Mouse (Mus musculus): Measurements from ENCODE around the gene Arhgef40. TPM values are rescaled to one million over a fixed set of nuclear protein-coding genes. Genes with fewer than 3 reads are reported as not detected.

Arhgef40 gene
- polyA plus RNA-seq (2015; fragmentation: Nextera tagmentation; extraction: Ambion mirVana): 63.4 and 74.4 TPM in 2 replicates

- WGBS: 0% methylated on average over 37 of the region's 74 CpGs
- Histone ChIP-seq H3K4me3 (ENCODE audit: low read length) (peak within 1 kb of the TSS; percentile 76), H3K9me3 (ENCODE audit: control insufficient read depth, low read length) (no peaks in the 10 kb centered on the region), H3K9ac (ENCODE audit: low read depth, low read length) (peak within 1 kb of the TSS; percentile 93), H3K4me1 (ENCODE audit: control insufficient read depth, insufficient read depth, low read depth, low read length) (peaks cover 22% of the 10 kb centered on the region), H3K27me3 (replicated peaks; ENCODE audit: control insufficient read depth, insufficient read depth, low read length) (no peaks in the 10 kb centered on the region), H3K36me3 (ENCODE audit: control insufficient read depth, insufficient read depth, low read length) (peaks cover 12% of the 10 kb centered on the region), H3K4me2 (ENCODE audit: low read length) (peak within 1 kb of the TSS; percentile 89), H3K27ac (ENCODE audit: low read depth, low read length) (peak within 1 kb of the TSS; percentile 93)
- peak; percentile 90 for ATAC-seq
These were observed at the start of gene Arhgef40 for GRCm38 (mm10) chr14:51984247-51985231. TSS of gene Arhgef40 (plus strand) at chr14:51984719.

- peaks cover 4% of the 10 kb centered on the region; the same call in 1 of the 2 replicates for H3K9me3 ChIP-seq (ENCODE audit: control insufficient read depth, low read length)
- 87% methylated on average over 9 of the region's 9 CpGs for WGBS
These were observed 45.5 kb upstream of the Arhgef40 start for GRCm38 (mm10) chr14:51939005-51939404.

GRCm38 (mm10) chr14:51940944-51941560 is 43.5 kb upstream of the Arhgef40 start:
- ATAC-seq: no peak
- Histone ChIP-seq H3K4me2 (ENCODE audit: low read length) (no peak overlapping the region), H3K36me3 (ENCODE audit: control insufficient read depth, insufficient read depth, low read length) (no peaks in the 10 kb centered on the region), H3K9ac (ENCODE audit: low read depth, low read length) (no peak overlapping the region), H3K9me3 (ENCODE audit: control insufficient read depth, low read length) (peaks cover 4% of the 10 kb centered on the region; the same call in 1 of the 2 replicates), H3K27ac (ENCODE audit: low read depth, low read length) (no peak overlapping the region), H3K27me3 (replicated peaks; ENCODE audit: control insufficient read depth, insufficient read depth, low read length) (no peaks in the 10 kb centered on the region), H3K4me1 (ENCODE audit: control insufficient read depth, insufficient read depth, low read depth, low read length) (no peaks in the 10 kb centered on the region), H3K4me3 (ENCODE audit: low read length) (no peak overlapping the region)
- 38% methylated on average over 8 of the region's 8 CpGs for WGBS

More at GRCm38 (mm10) chr14:51939005-51939404, 45.5 kb upstream of the Arhgef40 start:
- Histone ChIP-seq H3K4me1 (ENCODE audit: control insufficient read depth, insufficient read depth, low read depth, low read length) (no peaks in the 10 kb centered on the region), H3K27ac (ENCODE audit: low read depth, low read length) (no peak overlapping the region), H3K4me2 (ENCODE audit: low read length) (no peak overlapping the region), H3K36me3 (ENCODE audit: control insufficient read depth, insufficient read depth, low read length) (no peaks in the 10 kb centered on the region), H3K4me3 (ENCODE audit: low read length) (no peak overlapping the region), H3K9ac (ENCODE audit: low read depth, low read length) (no peak overlapping the region), H3K27me3 (replicated peaks; ENCODE audit: control insufficient read depth, insufficient read depth, low read length) (no peaks in the 10 kb centered on the region)
- no peak for ATAC-seq

- H3K4me2 ChIP-seq (ENCODE audit: low read length): no peak overlapping the region
- no peak overlapping the region for H3K27ac ChIP-seq (ENCODE audit: low read depth, low read length)
- ATAC-seq: no peak
- H3K27me3 ChIP-seq (replicated peaks; ENCODE audit: control insufficient read depth, insufficient read depth, low read length): no peaks in the 10 kb centered on the region
- H3K4me3 ChIP-seq (ENCODE audit: low read length): no peak overlapping the region
- H3K9me3 ChIP-seq (ENCODE audit: control insufficient read depth, low read length): peaks cover 4% of the 10 kb centered on the region; the same call in 1 of the 2 replicates
- H3K9ac ChIP-seq (ENCODE audit: low read depth, low read length): no peak overlapping the region
- H3K4me1 ChIP-seq (ENCODE audit: control insufficient read depth, insufficient read depth, low read depth, low read length): no peaks in the 10 kb centered on the region
- H3K36me3 ChIP-seq (ENCODE audit: control insufficient read depth, insufficient read depth, low read length): no peaks in the 10 kb centered on the region
- WGBS: 58% methylated on average over 9 of the region's 9 CpGs
These were observed 42.9 kb upstream of the Arhgef40 start for GRCm38 (mm10) chr14:51941577-51941976.

DNA sequence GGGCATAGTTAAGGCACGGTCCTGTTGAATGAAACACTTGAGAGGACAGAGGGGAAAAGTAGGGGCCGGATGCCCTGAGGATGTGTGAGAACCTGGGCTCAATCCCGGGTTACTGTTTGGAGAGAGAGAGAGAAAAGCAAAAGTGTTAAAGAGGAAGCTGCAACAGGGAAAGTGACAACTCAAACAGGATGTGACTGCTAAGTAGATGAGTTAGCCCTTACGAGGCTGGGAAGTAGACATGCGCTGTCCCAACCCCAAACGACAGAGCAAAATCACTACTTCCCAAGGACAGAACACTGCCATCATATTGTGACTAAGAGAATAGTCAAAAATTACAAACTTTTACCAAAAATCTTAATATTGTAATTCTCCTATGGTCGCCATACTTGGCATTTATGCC is 42.3 kb upstream of the Arhgef40 start:
- H3K4me3 ChIP-seq (ENCODE audit: low read length): no peak overlapping the region
- WGBS: 75% methylated on average over 7 of the region's 7 CpGs
- no peaks in the 10 kb centered on the region for H3K36me3 ChIP-seq (ENCODE audit: control insufficient read depth, insufficient read depth, low read length)
- H3K9ac ChIP-seq (ENCODE audit: low read depth, low read length): no peak overlapping the region
- no peak overlapping the region for H3K4me2 ChIP-seq (ENCODE audit: low read length)
- H3K27ac ChIP-seq (ENCODE audit: low read depth, low read length): no peak overlapping the region
- no peaks in the 10 kb centered on the region for H3K27me3 ChIP-seq (replicated peaks; ENCODE audit: control insufficient read depth, insufficient read depth, low read length)
- H3K4me1 ChIP-seq (ENCODE audit: control insufficient read depth, insufficient read depth, low read depth, low read length): no peaks in the 10 kb centered on the region
- peaks cover 4% of the 10 kb centered on the region; the same call in 1 of the 2 replicates for H3K9me3 ChIP-seq (ENCODE audit: control insufficient read depth, low read length)
- no peak for ATAC-seq

DNA sequence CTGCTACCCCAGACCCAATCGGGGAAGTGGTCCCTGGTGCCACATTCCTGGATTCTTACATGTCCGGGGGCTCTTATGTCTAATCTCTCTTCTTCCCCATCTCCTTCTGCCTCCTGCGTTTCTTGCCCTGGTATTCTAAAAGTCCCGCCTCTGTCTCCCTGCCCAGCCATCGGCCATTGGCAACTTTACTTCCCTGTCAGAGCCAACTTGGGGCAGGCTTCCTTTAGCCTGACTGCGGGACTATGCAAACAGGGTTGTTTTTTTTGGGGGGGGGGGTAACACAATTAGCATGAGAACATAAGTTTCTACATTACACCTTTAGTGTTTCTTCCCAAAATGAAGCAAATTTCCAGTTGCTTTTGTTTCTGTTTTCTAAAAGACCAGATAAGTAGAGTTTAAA is 41.2 kb upstream of the Arhgef40 start:
- Histone ChIP-seq H3K9ac (ENCODE audit: low read depth, low read length) (no peak overlapping the region), H3K4me1 (ENCODE audit: control insufficient read depth, insufficient read depth, low read depth, low read length) (no peaks in the 10 kb centered on the region), H3K27me3 (replicated peaks; ENCODE audit: control insufficient read depth, insufficient read depth, low read length) (no peaks in the 10 kb centered on the region), H3K36me3 (ENCODE audit: control insufficient read depth, insufficient read depth, low read length) (no peaks in the 10 kb centered on the region), H3K9me3 (ENCODE audit: control insufficient read depth, low read length) (no peaks in the 10 kb centered on the region), H3K4me3 (ENCODE audit: low read length) (no peak overlapping the region), H3K4me2 (ENCODE audit: low read length) (no peak overlapping the region), H3K27ac (ENCODE audit: low read depth, low read length) (no peak overlapping the region)
- WGBS: 88% methylated on average over 6 of the region's 6 CpGs
- no peak for ATAC-seq

DNA sequence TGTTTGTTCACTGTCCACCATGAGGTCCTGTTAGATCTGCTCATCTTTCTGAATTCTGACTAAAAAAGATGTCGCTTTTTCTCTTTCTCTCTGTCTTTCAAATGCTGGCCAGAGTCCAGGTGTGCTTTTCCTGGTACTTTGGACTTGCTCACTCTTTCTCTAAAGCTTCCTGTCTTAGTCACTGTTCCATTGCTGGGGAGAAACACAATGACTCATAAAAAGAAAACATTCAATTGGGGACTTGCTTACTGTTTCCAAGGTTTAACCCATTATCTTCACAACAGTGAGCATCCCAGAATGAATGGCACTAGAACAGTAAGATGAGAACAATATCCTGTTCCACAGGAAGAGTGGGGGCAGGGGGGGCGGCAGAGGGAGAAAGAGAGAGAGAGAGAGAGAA is 24.2 kb upstream of the Arhgef40 start:
- no peak for ATAC-seq
- WGBS: 93% methylated on average over 2 of the region's 2 CpGs
- H3K27ac ChIP-seq (ENCODE audit: low read depth, low read length): no peak overlapping the region

DNA sequence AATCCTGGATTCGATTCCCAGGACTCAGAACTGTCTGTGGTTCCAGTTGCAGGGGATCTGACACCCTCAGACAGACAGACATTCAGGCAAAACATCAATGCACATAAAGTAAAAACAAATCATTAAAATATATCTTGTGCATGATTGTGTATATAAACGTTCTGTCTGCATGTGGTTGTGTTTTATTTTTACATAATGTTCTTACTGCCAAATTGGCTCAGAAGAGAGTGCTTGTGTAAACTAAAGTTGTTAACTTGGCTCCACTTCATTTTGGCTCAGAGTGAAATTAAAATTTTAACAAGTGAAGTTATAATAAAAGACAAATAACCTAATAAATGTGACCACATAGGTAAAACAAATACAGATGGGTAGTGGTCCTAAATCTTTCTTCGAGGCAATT is 17.1 kb upstream of the Arhgef40 start:
- WGBS: 84% methylated on average over 3 of the region's 3 CpGs
- H3K9ac ChIP-seq (ENCODE audit: low read depth, low read length): no peak overlapping the region
- H3K9me3 ChIP-seq (ENCODE audit: control insufficient read depth, low read length): no peaks in the 10 kb centered on the region
- H3K27ac ChIP-seq (ENCODE audit: low read depth, low read length): no peak overlapping the region
- ATAC-seq: no peak
- H3K4me3 ChIP-seq (ENCODE audit: low read length): no peak overlapping the region
- H3K27me3 ChIP-seq (replicated peaks; ENCODE audit: control insufficient read depth, insufficient read depth, low read length): no peaks in the 10 kb centered on the region
- no peaks in the 10 kb centered on the region for H3K36me3 ChIP-seq (ENCODE audit: control insufficient read depth, insufficient read depth, low read length)
- no peaks in the 10 kb centered on the region for H3K4me1 ChIP-seq (ENCODE audit: control insufficient read depth, insufficient read depth, low read depth, low read length)
- no peak overlapping the region for H3K4me2 ChIP-seq (ENCODE audit: low read length)

More for the DNA sequence above, 24.2 kb upstream of the Arhgef40 start:
- H3K9ac ChIP-seq (ENCODE audit: low read depth, low read length): no peak overlapping the region
- H3K9me3 ChIP-seq (ENCODE audit: control insufficient read depth, low read length): no peaks in the 10 kb centered on the region
- no peaks in the 10 kb centered on the region for H3K36me3 ChIP-seq (ENCODE audit: control insufficient read depth, insufficient read depth, low read length)
- no peak overlapping the region for H3K4me2 ChIP-seq (ENCODE audit: low read length)
- no peaks in the 10 kb centered on the region for H3K4me1 ChIP-seq (ENCODE audit: control insufficient read depth, insufficient read depth, low read depth, low read length)
- H3K27me3 ChIP-seq (replicated peaks; ENCODE audit: control insufficient read depth, insufficient read depth, low read length): no peaks in the 10 kb centered on the region
- H3K4me3 ChIP-seq (ENCODE audit: low read length): no peak overlapping the region

DNA sequence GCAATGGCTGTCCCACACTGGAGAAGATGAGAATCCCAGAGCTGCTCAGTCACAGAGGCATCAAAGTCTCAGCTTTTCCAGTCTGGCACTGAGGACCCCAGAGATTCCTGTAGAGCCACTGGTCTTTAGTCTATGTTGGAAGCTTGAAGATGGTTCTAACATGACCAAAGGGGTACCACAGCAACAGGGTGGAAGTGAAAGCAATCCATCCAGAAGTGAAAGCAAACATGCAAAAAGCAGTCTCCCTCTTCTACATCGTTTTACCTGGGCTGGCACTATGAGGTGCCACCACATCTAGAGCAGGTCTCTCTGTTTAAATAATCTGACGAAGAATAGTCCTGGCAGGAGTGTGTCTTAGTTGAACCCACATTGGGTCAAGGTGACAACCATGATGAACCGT is 5.3 kb upstream of the Arhgef40 start:
- no peak overlapping the region for H3K27ac ChIP-seq (ENCODE audit: low read depth, low read length)
- no peak overlapping the region for H3K4me2 ChIP-seq (ENCODE audit: low read length)
- H3K36me3 ChIP-seq (ENCODE audit: control insufficient read depth, insufficient read depth, low read length): no peaks in the 10 kb centered on the region
- no peak overlapping the region for H3K4me3 ChIP-seq (ENCODE audit: low read length)
- H3K4me1 ChIP-seq (ENCODE audit: control insufficient read depth, insufficient read depth, low read depth, low read length): peaks cover 11% of the 10 kb centered on the region
- H3K9ac ChIP-seq (ENCODE audit: low read depth, low read length): no peak overlapping the region
- 89% methylated on average over 3 of the region's 3 CpGs for WGBS
- no peaks in the 10 kb centered on the region for H3K27me3 ChIP-seq (replicated peaks; ENCODE audit: control insufficient read depth, insufficient read depth, low read length)
- no peaks in the 10 kb centered on the region for H3K9me3 ChIP-seq (ENCODE audit: control insufficient read depth, low read length)
- ATAC-seq: no peak

Data from hindbrain, embryonic 16.5 days (tissue).